Mouse (Mus musculus): Measurements from ENCODE around the gene Maml2.
A peak's percentile ranks its signal among the peaks of the same experiment; 100 is the strongest.

The Maml2 gene

GRCm38 (mm10) chr9:13443484-13444211 lies 145.9 kb downstream of the Maml2 start:
- no peak for DNase-seq (ENCODE audit: extremely low read depth, insufficient read length, low spot score)

DNA sequence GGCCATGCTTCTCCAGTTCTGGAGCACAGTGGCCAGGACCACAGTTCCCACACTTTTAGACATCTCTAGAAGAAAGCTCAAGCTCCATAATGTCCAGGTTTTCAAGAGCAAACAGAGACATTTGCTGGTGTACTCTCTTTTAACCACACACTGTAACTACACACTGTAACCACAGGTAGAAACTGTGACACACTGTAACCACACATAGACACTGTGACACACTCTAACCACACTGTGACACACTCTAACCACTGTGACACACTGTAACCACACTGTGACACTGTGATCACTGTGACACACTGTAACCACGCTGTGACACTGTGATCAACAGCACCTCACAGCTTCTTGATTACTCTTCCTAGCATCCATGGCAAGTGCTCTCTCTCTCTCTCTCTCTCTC lies 148.5 kb downstream of the Maml2 start:
- DNase-seq (ENCODE audit: extremely low read depth, insufficient read length, low spot score) = peak; percentile 38

DNA sequence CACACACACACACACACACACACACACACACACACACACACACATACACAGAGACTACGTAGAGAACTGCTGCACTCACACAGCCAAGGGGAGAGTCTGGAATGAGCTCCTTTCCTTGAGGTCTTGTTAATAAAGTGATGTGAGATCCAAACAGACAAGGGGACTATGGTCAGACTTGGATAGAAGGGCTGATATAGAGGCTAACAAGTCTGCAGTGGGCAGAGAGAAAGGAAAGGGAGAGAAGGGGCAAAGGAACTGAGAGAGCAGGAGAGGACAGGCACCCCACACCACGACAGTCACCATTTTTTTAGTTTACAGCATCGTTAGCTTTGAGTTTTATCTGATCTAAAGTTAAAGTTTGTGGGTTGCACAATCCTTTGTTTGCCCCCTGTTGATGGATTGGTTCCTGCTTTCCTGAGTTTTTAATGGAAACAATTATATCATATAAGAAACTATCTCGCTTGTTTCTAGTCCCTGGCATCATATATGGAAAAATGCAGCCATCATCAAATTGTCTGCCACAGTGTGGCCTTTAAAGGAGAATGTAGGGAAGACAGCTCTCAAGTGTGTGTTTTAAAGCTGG lies 149.0 kb downstream of the Maml2 start, which contains the start of gene Gm17571:
Gene Gm17571, minus strand, starts transcription at position 51 of the 583 bp plus-strand sequence.
- DNase-seq (ENCODE audit: extremely low read depth, insufficient read length, low spot score) = no peak

GRCm38 (mm10) chr9:13448716-13449115 lies 151.0 kb downstream of the Maml2 start:
- DNase-seq (ENCODE audit: extremely low read depth, insufficient read length, low spot score) = no peak

GRCm38 (mm10) chr9:13454651-13455123 lies 156.9 kb downstream of the Maml2 start:
- DNase-seq (ENCODE audit: extremely low read depth, insufficient read length, low spot score) = no peak

DNA sequence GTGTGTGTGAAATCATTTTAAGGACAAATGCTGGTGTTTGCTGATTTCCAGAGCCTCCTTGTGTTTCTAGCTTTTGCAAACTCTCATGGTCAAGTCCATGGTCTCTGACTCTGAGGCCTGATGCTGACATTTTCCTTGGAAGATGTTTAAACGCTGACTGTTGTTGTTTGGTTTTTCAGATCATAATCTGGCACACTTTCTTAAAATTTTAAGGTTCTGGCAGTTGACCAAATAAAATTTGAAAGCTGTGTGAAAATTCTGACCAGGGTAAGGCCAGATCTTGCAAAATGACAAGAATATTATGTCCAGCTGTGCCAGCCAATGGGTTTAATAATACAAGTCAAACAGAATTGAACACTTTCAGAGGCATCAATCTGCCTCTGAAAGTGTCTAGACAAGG lies 157.5 kb downstream of the Maml2 start:
- DNase-seq (ENCODE audit: extremely low read depth, insufficient read length, low spot score) = no peak

DNA sequence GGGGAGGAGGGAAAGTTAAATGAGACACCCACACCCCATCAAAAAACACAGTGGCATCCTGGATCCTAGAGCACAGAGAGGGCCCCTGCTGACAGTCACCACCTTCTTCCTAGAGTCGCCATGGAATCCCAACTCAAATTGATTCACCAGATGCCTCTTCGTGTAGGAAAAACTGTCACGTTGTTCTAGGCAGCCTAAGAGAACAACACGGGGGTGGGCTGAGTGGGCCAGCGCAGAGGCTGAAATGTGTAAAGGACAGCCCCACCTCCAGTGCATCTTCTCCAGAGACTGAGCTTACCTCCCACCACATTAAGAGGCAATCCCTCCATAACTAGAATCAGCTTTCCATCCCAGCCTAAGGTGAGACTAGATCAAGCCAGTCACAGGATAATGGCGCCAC lies 160.0 kb downstream of the Maml2 start:
- no peak for DNase-seq (ENCODE audit: extremely low read depth, insufficient read length, low spot score)

GRCm38 (mm10) chr9:13459371-13459770 lies 161.6 kb downstream of the Maml2 start:
- DNase-seq (ENCODE audit: extremely low read depth, insufficient read length, low spot score) = no peak

GRCm38 (mm10) chr9:13460012-13460411 lies 162.3 kb downstream of the Maml2 start:
- DNase-seq (ENCODE audit: extremely low read depth, insufficient read length, low spot score) = no peak

DNA sequence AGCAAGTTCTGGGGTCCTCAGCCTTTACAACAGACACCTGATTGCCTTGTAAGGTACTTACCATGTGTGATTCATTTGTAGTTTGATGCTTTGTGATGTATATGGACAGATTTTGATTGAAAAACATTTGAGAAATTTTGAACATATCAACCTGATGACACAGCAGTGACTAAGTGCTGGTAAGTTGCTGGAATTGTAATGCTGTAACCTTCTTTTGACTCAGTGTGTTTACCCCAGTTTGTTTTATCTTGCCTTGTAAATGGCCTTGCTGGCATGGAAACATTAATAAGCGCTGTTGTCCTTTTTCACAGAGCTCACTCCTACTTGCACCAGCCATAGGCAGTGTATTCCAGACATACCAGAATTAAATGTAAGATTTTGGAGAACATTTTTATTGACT lies 163.2 kb downstream of the Maml2 start:
- no peak for DNase-seq (ENCODE audit: extremely low read depth, insufficient read length, low spot score)

DNA sequence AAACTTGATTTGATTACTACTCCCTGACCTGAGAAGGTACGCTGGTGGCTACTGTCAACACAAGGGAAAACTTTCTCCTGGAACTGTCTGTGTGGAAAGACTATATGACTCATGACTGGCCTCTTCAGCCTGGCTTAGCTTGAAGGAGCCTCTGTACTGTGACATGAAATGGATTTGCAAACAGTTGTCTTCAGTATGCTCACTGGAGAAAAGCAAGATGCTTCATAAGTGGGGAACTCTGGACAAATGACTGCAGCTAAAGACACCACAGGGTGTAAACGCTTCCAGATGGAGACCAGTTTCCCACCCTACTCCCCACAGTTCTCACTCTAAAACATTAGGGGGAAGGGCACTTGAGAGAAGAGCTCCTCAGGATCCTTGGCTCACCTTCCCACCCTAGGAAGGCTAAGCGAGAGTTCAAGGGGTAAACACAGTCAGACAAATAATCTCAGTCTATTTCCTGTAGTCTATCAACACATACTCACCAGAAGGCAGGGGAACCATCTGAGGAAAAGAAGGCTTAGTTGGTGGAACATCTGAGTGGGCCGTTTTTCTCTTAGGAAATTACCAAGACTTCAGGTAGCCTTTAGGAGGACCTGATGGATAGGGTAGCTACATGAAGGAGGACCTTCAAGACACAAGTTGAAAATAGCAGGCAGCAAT lies 167.7 kb downstream of the Maml2 start:
- DNase-seq (ENCODE audit: extremely low read depth, insufficient read length, low spot score) = no peak

- no peak for DNase-seq (ENCODE audit: extremely low read depth, insufficient read length, low spot score)
Measured at GRCm38 (mm10) chr9:13466351-13466750, 168.6 kb downstream of the Maml2 start.

GRCm38 (mm10) chr9:13466816-13467215 lies 169.1 kb downstream of the Maml2 start:
- DNase-seq (ENCODE audit: extremely low read depth, insufficient read length, low spot score) = no peak

DNA sequence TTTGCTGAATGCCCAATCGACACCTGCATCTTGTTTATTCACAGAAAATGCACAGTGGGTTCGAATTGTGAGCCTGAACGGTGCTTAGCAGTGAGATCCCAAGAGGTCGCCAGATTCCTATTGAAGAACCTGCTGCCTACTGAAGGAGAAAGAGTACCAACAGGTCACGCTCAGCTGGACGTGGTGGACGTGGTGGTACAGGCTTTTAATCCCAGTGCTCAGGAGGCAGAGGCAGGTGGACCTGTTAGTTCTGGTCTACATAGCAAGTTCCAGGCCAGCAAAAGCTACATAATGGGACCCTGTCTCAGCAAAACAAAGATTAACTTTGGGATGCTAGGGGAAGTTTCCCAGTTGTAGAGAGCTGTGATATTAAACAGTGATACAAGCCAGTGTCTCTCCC lies 170.0 kb downstream of the Maml2 start:
- DNase-seq (ENCODE audit: extremely low read depth, insufficient read length, low spot score) = no peak

DNA sequence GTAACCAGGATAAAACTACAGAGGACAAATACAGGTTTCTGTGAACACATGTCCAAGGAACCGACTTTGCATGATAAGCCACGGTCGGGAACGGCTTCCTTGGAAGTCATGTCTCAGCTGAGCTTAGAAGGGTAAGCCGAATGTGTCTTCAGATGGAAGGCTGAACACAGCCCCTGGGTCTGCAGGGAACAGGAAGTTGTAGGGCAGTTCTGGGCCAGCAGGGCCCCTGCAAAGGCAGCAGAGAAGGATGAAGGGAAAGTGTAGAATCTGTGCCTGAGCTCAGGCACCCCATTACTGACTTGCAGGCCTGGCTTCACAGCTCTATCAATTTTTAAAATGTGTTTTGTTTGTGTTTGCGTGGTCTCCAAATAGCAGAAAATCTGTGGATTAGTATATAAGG lies 171.0 kb downstream of the Maml2 start:
- DNase-seq (ENCODE audit: extremely low read depth, insufficient read length, low spot score) = no peak

GRCm38 (mm10) chr9:13470013-13470412 lies 172.3 kb downstream of the Maml2 start:
- no peak for DNase-seq (ENCODE audit: extremely low read depth, insufficient read length, low spot score)

DNA sequence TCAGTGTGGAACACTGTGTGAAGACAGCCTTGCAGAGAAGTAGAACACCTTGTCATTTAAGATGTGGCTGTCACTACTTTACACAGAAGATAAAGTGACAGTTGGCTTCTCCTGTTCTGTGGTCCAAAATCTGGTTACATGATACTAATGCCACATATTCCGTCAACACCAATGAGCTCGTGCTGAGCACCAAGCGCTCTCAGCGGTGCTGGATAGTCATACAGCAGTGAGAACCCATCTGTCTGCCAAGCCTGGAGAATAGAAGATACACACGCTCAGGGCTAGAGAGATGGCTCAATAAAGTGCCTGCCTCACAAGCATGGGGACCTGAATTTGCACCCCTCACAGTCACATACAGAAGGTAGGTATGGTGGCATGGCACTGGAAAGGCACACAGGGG lies 177.2 kb downstream of the Maml2 start:
- DNase-seq (ENCODE audit: extremely low read depth, insufficient read length, low spot score) = no peak

DNA sequence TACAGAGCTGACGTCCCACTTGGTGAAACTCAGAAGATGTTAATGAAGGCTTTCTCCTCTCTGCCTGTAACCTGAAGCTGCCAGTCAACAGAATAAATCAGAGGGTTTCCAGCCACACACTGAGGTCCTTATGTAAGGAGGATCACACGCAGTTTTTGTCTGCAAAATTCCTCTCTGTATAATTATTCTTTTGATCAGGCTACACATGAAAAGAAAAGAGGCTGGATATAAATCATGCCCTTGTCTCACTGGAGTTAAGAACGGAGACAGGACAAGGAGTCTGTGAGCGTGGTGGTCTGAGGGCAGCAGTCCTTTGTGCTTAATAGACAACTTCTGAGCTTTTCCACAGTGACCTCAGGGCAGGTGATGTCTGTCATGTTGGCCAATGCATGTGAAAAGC lies 181.5 kb downstream of the Maml2 start:
- no peak for DNase-seq (ENCODE audit: extremely low read depth, insufficient read length, low spot score)

DNA sequence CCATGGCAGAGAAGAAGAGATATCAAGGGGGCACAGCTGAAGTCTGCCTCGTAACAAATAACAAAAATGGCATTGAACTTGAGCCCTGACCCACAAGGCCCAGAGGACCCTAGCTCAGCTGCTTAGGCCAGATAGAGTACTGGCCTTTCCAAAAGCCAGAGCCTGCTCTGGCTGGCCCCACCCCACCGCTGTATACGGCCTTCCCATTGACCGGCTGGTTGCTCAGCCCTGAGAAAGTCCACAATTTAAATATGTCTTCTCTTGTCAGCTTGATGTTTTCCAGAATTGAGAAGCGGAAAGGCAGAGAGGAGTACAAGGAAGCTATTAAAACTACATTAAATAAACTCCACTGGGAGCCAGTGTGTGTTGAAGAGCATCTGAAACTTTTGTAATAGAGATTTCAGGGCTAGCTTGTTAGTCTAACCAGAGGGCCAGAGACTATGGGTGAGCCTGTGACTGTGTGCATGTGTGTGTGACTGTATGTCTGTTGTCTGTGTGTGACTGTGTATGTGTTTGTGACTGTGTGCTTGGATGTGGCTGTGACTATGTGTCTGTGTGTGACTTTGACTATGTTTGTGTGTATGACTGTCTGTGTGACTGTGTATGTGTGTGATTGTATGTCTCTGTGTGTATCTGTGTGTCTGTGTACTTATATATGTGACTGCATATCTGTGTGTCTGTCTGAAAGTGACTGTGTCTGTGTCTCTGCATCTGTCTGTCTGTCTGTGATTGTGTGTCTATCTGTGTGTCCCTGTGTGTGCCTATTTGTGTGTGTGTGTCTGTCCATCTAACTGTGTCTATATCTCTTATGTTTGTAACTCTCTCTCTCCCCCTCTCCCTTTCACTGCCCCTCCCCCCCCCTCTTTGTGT lies 185.7 kb downstream of the Maml2 start:
- DNase-seq (ENCODE audit: extremely low read depth, insufficient read length, low spot score) = no peak

- DNase-seq (ENCODE audit: extremely low read depth, insufficient read length, low spot score) = no peak
Measured at GRCm38 (mm10) chr9:13484267-13485240, 186.8 kb downstream of the Maml2 start.
